Mouse (Mus musculus) brain, embryonic 14.5 days (tissue): ENCODE measurements around the gene Pak1.

Experiments used
- CTCF ChIP-seq: fragments of 200-500 bp; IDR thresholded peaks from 2 replicates; pipeline ENCODE4 v1.5.1; 2012; ENCODE audit warnings: inconsistent platforms, mild to moderate bottlenecking, moderate library complexity, borderline replicate concordance; ENCODE audit not compliant: insufficient read depth, insufficient read length; ENCODE audit errors: extremely low read depth
- POLR2A ChIP-seq: fragments of 200-500 bp; IDR thresholded peaks from 2 replicates; pipeline ENCODE4 v1.6.1; 2012; ENCODE audit warnings: mild to moderate bottlenecking, inconsistent platforms, borderline replicate concordance; ENCODE audit not compliant: poor library complexity, insufficient read depth, insufficient read length, severe bottlenecking; ENCODE audit errors: extremely low read depth

DNA sequence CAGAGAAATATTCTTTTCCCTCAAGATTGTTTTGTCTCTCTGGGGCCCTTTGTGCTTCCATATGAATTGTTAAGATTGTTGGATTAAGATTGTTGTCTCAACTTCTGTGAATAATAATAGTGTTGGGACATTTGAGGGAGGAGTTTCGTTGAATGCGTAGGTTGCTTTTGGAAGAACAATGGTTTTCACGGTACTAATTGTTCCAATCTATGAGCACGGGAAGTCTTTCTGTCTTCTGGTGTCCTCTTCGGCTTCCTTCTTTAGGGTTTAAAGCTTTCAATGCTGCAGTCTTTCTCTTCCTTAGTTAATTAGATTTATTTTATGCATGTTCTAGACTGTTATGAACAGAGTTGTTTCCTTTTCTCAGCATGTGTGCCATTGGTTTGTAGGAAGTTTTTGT is 138.6 kb downstream of the Pak1 start:
- TF ChIP-seq CTCF (no peak), POLR2A (no peak)
